In genomic region chr13:97587088-97587487, GRCm38 (mm10) we compare ENCODE assay signal across 11 mouse cellular contexts.
A peak's percentile ranks its signal among the peaks of the same experiment; 100 is the strongest.
DNase-seq lines count a peak whose midpoint lies in the region; ATAC-seq and TF ChIP-seq lines count a peak whose summit lies in the region.
"Had no signal": no experiment of that assay in that cellular context is flagged by ENCODE, and none has a peak within 500 bp of the region (broad histone marks: within the 10 kb centered on the region; RNA-seq: fewer than 3 reads in every experiment).

No protein-coding gene starts in this region.

- H3K36me3 ChIP-seq in E14TG2a.4 (ENCODE audit: insufficient read depth, low read length), result peaks cover 15% of the 10 kb centered on the region; the same call in 1 of the 2 replicates
- no peaks in the 10 kb centered on the region for H3K36me3 ChIP-seq in splenic B cell, adult 2 months (ENCODE audit: control insufficient read depth, insufficient read depth, low read length, poor library complexity, severe bottlenecking)
- H3K36me3 ChIP-seq: embryonic facial prominence, embryonic 15.5 days; limb, embryonic 15.5 days; midbrain, embryonic 13.5 days had no signal

- intact Hi-C loops in left cerebral cortex, adult 2 months (cut with DNase I), result no loop called here
- intact Hi-C loops in left cerebral cortex, postnatal 36 days (cut with DNase I), result no loop called here

- no peaks in the 10 kb centered on the region for H3K9me3 ChIP-seq in E14TG2a.4 (ENCODE audit: low read length)
- H3K9me3 ChIP-seq: embryonic facial prominence, embryonic 15.5 days; limb, embryonic 15.5 days; midbrain, embryonic 13.5 days had no signal

- no peak for ATAC-seq in inflammation-experienced regulatory T-cells, adult 6 months
- ATAC-seq: midbrain, embryonic 13.5 days had no signal

- no peaks in the 10 kb centered on the region for H3K27me3 ChIP-seq in E14TG2a.4 (ENCODE audit: insufficient read depth, low read length)
- no peaks in the 10 kb centered on the region for H3K27me3 ChIP-seq in splenic B cell, adult 2 months (ENCODE audit: control insufficient read depth, insufficient read depth, low read length, poor library complexity, severe bottlenecking)
- H3K27me3 ChIP-seq: embryonic facial prominence, embryonic 15.5 days; limb, embryonic 15.5 days; midbrain, embryonic 13.5 days had no signal

- DNase-seq in left cerebral cortex, adult 2 months (ENCODE audit: extremely low spot score in 1 of 2, low spot score in 2 of 2), result no peak
- DNase-seq in left cerebral cortex, postnatal 36 days (ENCODE audit: low spot score in 2 of 2), result no peak
- peak; percentile 78 for DNase-seq in ZHBTc4 (ENCODE audit: low read depth, low spot score)
- peak; percentile 6 for DNase-seq in splenic B cell, adult 2 months (ENCODE audit: low read depth, low spot score)
- DNase-seq in right cerebral cortex, postnatal 36 days (ENCODE audit: low spot score in 2 of 2), result no peak
- DNase-seq: kidney, adult 8-10 months had no signal

- no peak overlapping the region for H3K4me3 ChIP-seq in left cerebral cortex, adult 2 months
- peak overlapping the region; percentile 66 for H3K4me3 ChIP-seq in E14TG2a.4 (replicated peaks; ENCODE audit: low read length)
- H3K4me3 ChIP-seq: embryonic facial prominence, embryonic 15.5 days; limb, embryonic 15.5 days; midbrain, embryonic 13.5 days had no signal

- peaks cover 80% of the 10 kb centered on the region for H3K4me1 ChIP-seq in E14TG2a.4 (replicated peaks; ENCODE audit: low read depth, low read length)
- H3K4me1 ChIP-seq: limb, embryonic 15.5 days; midbrain, embryonic 13.5 days had no signal

- TF ChIP-seq CTCF in left cerebral cortex, adult 2 months (IDR thresholded peaks at IDR 0.05), result peak; percentile 13
- peak; percentile 77 for TF ChIP-seq CTCF in E14TG2a.4 (conservative IDR thresholded peaks at IDR 0.05; ENCODE audit: low read length)

- no peak overlapping the region for H3K27ac ChIP-seq in left cerebral cortex, adult 2 months
- H3K27ac ChIP-seq: embryonic facial prominence, embryonic 15.5 days; limb, embryonic 15.5 days; midbrain, embryonic 13.5 days had no signal

Comparison
In these comparisons a context has a peak if more than half of its experiments do, and no peak if none do; other contexts are left out.
1. DNase-seq: peak in ZHBTc4 (single experiment) and splenic B cell, adult 2 months (single experiment); none in left cerebral cortex, adult 2 months (0 of 2), left cerebral cortex, postnatal 36 days (0 of 2) and right cerebral cortex, postnatal 36 days (0 of 2).